Mouse (Mus musculus) intestine, embryonic 15.5 days (tissue): Measurements from ENCODE around the gene Atpaf1. TPM values are rescaled to one million over a fixed set of nuclear protein-coding genes. Genes with fewer than 3 reads are reported as not detected.

ENCODE experiments used
- ATAC-seq: fragments of 200-750 bp; cut with Nextera tagmentation; 2 replicates; pipeline ENCODE4 v1.8.0; 2017; ENCODE audit warnings: moderate TSS enrichment, moderate library complexity
- H3K27ac ChIP-seq: fragments of 300-500 bp; sonication (generic); 2 replicates; pipeline ENCODE4 v1.5.1; 2015; ENCODE audit warnings: mild to moderate bottlenecking, inconsistent platforms
- H3K27me3 ChIP-seq: fragments of 300-500 bp; sonication (generic); replicated peaks from 2 replicates; pipeline ENCODE4 v1.6.1; 2015; ENCODE audit warnings: inconsistent platforms
- H3K36me3 ChIP-seq: fragments of 300-500 bp; sonication (generic); 2 replicates; pipeline ENCODE4 v1.6.1; 2015; ENCODE audit warnings: inconsistent platforms
- H3K4me1 ChIP-seq: fragments of 300-500 bp; sonication (generic); replicated peaks from 2 replicates; pipeline ENCODE4 v1.6.1; 2015; ENCODE audit warnings: inconsistent platforms
- H3K4me2 ChIP-seq: fragments of 300-500 bp; sonication (generic); replicated peaks from 2 replicates; pipeline ENCODE4 v1.6.1; 2015; ENCODE audit warnings: mild to moderate bottlenecking, inconsistent platforms
- H3K4me3 ChIP-seq: fragments of 300-500 bp; sonication (generic); replicated peaks from 2 replicates; pipeline ENCODE4 v1.5.1; 2015; ENCODE audit warnings: inconsistent platforms
- H3K9ac ChIP-seq: fragments of 300-500 bp; sonication (generic); 2 replicates; pipeline ENCODE4 v1.6.1; 2015; ENCODE audit warnings: inconsistent platforms
- H3K9me3 ChIP-seq: fragments of 300-500 bp; sonication (generic); 2 replicates; pipeline ENCODE4 v1.6.1; 2016; ENCODE audit warnings: inconsistent platforms
- WGBS: fragments of 180-500 bp; shearing (Covaris S2); methylation state at CpG from one replicate; pipeline ENCODE4 v1.1.7; 2015; 5-methylcytosine and 5-hydroxymethylcytosine counted together
- polyA plus RNA-seq: library from polyadenylated mRNA; unstranded; fragments of >200 nt; fragmentation: Nextera tagmentation; extraction: Ambion mirVana; gene quantifications from 2 replicates; pipeline ENCODE4 v1.2.1, GENCODE M21; 2015

The Atpaf1 gene
- polyA plus RNA-seq, 1 experiment from 2014 or later = 63.5 TPM

DNA sequence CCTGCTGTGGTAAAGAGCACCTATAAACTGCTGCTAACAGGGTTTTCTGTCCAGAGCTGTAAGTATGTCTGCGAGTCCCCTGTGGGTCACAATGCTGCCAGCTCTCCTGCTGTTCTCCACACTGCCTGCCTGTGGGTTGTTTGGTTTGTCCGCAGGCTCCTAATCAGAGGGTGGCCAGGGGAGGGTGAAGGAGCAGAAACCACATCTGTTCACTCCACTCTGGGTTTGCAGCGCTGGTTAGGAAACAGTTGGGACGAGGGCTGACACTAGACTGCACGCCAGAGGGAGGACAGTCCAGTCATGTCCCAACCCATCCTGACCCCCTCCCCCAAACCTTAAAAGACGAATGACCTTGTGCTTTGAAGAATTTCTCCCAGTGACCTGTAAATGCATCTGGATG is 70.5 kb downstream of the Atpaf1 start:
- Histone ChIP-seq H3K4me2 (no peak overlapping the region), H3K27me3 (no peaks in the 10 kb centered on the region), H3K27ac (no peak overlapping the region), H3K36me3 (peaks cover 8% of the 10 kb centered on the region), H3K4me3 (no peak overlapping the region), H3K4me1 (no peaks in the 10 kb centered on the region), H3K9me3 (no peaks in the 10 kb centered on the region), H3K9ac (no peak overlapping the region)
- no peak for ATAC-seq
- 66% methylated on average over 6 of the region's 6 CpGs for WGBS

- H3K9ac ChIP-seq = no peak overlapping the region
- H3K4me2 ChIP-seq = no peak overlapping the region
- 66% methylated on average over 4 of the region's 4 CpGs for WGBS
- H3K9me3 ChIP-seq = no peaks in the 10 kb centered on the region
- H3K27ac ChIP-seq = no peak overlapping the region
- H3K4me1 ChIP-seq = no peaks in the 10 kb centered on the region
- ATAC-seq = no peak
- no peak overlapping the region for H3K4me3 ChIP-seq
- no peaks in the 10 kb centered on the region for H3K27me3 ChIP-seq
- peaks cover 8% of the 10 kb centered on the region; the same call in 1 of the 2 replicates for H3K36me3 ChIP-seq
These were observed 71.0 kb downstream of the Atpaf1 start for GRCm38 (mm10) chr4:115855609-115856008.

DNA sequence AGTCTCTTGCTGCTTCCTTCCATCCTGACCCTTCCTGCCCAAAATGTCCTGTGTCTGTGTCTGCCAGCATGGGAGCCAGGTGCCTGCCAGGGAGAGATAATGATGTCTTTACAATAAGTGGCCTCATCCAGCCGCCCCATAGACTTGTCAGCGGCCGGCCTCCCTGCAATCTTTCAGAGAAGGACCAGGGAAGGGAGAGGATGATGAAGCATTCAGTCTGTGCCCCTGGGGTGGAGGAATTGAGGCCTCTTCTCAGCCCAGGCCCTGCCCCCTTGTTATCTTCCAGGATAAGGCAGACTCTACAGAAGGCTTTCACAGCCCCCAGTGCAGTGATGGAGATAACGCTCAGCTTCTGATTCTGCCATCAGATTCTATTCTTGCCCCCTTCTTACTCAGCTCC is 71.7 kb downstream of the Atpaf1 start:
- Histone ChIP-seq H3K4me2 (no peak overlapping the region), H3K36me3 (peaks cover 8% of the 10 kb centered on the region; the same call in 1 of the 2 replicates), H3K9ac (no peak overlapping the region), H3K4me3 (no peak overlapping the region), H3K27me3 (no peaks in the 10 kb centered on the region), H3K4me1 (no peaks in the 10 kb centered on the region), H3K27ac (no peak overlapping the region), H3K9me3 (no peaks in the 10 kb centered on the region)
- 76% methylated on average over 4 of the region's 4 CpGs for WGBS
- peak; percentile 58; the same call in 1 of the 2 replicates for ATAC-seq

DNA sequence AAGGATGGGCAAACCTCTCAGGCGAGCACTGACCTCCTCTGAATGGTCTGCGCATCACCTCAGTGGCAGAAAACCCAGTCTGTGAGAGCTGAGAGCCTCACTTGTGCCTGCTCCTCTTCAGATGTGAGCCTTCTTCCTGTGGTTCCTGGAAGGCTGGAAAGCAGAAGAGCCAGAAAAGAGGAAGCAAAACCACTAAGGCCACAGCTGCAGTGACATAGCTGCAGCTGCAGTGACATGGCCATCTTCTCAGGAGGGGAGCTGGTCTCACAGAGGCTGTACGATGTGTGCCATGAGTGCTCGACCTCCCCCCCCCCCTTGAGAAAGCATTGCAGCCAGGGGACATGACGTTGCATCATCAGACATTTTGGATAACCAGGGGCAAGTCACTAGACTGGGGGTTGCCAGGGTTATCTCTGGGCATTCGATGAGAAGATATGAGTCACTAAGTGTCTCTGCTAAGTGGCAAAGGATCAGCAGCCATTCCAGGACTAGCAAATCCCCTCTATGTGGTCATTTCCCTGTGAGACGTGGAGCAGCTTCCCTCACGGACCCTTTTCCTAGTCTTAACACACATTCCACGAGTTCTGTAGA is 72.8 kb downstream of the Atpaf1 start:
- no peak for ATAC-seq

GRCm38 (mm10) chr4:115863352-115863751 is 78.7 kb downstream of the Atpaf1 start:
- no peak overlapping the region for H3K27ac ChIP-seq
- H3K4me3 ChIP-seq = no peak overlapping the region
- ATAC-seq = no peak
- no peak overlapping the region for H3K9ac ChIP-seq
- no peak overlapping the region for H3K4me2 ChIP-seq
- 66% methylated on average over 7 of the region's 7 CpGs for WGBS
- H3K36me3 ChIP-seq = peaks cover 8% of the 10 kb centered on the region; the same call in 1 of the 2 replicates
- no peaks in the 10 kb centered on the region for H3K4me1 ChIP-seq
- no peaks in the 10 kb centered on the region for H3K9me3 ChIP-seq
- no peaks in the 10 kb centered on the region for H3K27me3 ChIP-seq

More for the DNA sequence above, 72.8 kb downstream of the Atpaf1 start:
- H3K27ac ChIP-seq = no peak overlapping the region
- 80% methylated on average over 9 of the region's 9 CpGs for WGBS
- H3K9ac ChIP-seq = no peak overlapping the region
- no peaks in the 10 kb centered on the region for H3K27me3 ChIP-seq
- H3K4me3 ChIP-seq = no peak overlapping the region
- H3K9me3 ChIP-seq = no peaks in the 10 kb centered on the region
- H3K4me2 ChIP-seq = no peak overlapping the region
- H3K4me1 ChIP-seq = no peaks in the 10 kb centered on the region
- peaks cover 8% of the 10 kb centered on the region; the same call in 1 of the 2 replicates for H3K36me3 ChIP-seq

DNA sequence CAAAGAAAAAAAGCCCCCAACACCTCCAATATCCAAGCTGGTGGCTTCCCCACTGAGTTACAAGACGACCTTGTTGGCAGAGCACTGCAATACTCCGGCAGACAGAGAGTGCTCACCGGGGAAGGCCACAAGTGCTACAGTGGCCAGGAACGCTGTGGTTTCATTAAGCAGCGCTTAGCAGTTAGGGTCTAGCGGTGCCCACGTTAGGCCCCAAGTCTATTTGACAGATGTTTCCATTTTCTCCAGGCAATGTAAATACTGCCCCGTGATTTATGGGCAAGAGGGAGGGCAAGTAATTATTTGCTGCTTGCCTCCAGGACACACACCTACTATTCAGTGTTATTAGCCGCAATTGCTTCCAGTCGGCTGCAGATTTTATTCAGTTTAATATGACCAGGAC is 79.3 kb downstream of the Atpaf1 start:
- no peak overlapping the region for H3K4me2 ChIP-seq
- no peak overlapping the region for H3K27ac ChIP-seq
- WGBS = 32% methylated on average over 10 of the region's 10 CpGs
- H3K27me3 ChIP-seq = no peaks in the 10 kb centered on the region
- no peak overlapping the region for H3K9ac ChIP-seq
- peaks cover 8% of the 10 kb centered on the region; the same call in 1 of the 2 replicates for H3K36me3 ChIP-seq
- H3K9me3 ChIP-seq = no peaks in the 10 kb centered on the region
- ATAC-seq = no peak
- no peak overlapping the region for H3K4me3 ChIP-seq
- H3K4me1 ChIP-seq = no peaks in the 10 kb centered on the region

Other genes starting within 250 kb of the Atpaf1 start
- not detected in 2 replicates for gene Cyp4a31, start 221.2 kb upstream of the Atpaf1 start, polyA plus RNA-seq
- not detected in 2 replicates for gene Cyp4a32, start 183.8 kb upstream of the Atpaf1 start, polyA plus RNA-seq
- gene Cyp4b1, start 137.1 kb upstream of the Atpaf1 start, polyA plus RNA-seq = 2.0 and 2.6 TPM in 2 replicates
- 31.2 and 32.0 TPM in 2 replicates for gene Efcab14, start 47.1 kb upstream of the Atpaf1 start, polyA plus RNA-seq
- 0.21 and 0.30 TPM in 2 replicates for gene Tex38, start 3.8 kb upstream of the Atpaf1 start, polyA plus RNA-seq
- gene Mob3c, start 43.3 kb downstream of the Atpaf1 start, polyA plus RNA-seq = 12.4 and 15.9 TPM in 2 replicates
- gene Mknk1, start 54.4 kb downstream of the Atpaf1 start, polyA plus RNA-seq = 26.9 and 36.8 TPM in 2 replicates
- gene Kncn, start 99.6 kb downstream of the Atpaf1 start, polyA plus RNA-seq = not detected in 2 replicates
- not detected in 2 replicates for gene 6430628N08Rik, start 105.9 kb downstream of the Atpaf1 start, polyA plus RNA-seq
- gene Dmbx1, start 155.1 kb downstream of the Atpaf1 start, polyA plus RNA-seq = not detected in 2 replicates
- gene Faah, start 233.1 kb downstream of the Atpaf1 start, polyA plus RNA-seq = 48.2 and 57.6 TPM in 2 replicates